Mouse (Mus musculus): ENCODE results near the gene Fam198a. TPM values are rescaled to one million over a fixed set of nuclear protein-coding genes. Genes with fewer than 3 reads are reported as not detected.
"Not testable (repeated sequence)": the region's sequence is repeated elsewhere in the genome, so short reads cannot be mapped to it uniquely, and the experiment has no call there.

Gene Fam198a
- total RNA-seq, 2 experiments from 2014 or later: 5.2 to 6.0 TPM

DNA sequence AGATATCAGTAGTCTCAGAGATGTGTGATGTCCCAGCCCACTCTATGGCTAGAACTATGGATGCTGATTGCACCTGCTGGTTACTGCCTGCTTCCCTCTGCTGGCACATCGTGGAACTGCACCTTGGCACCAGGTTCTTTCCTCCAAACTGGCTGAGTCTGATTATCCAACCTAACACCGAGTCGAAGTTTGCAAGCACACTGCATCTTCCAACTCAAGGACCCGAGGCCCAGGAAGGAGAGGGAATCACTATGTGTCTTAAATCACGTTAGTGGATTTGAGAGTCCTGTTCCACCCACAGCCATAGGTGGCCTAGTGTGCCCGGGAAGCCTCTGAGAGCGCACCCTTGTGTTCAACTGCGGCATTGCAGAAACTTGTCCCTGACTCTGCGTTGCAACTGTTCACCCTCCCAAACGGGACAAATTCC, 63.5 kb downstream of the Fam198a start:
- DNase-seq (ENCODE audit: extremely low spot score in 1 of 2, low spot score in 1 of 2): peak; percentile 72 to 90

DNA sequence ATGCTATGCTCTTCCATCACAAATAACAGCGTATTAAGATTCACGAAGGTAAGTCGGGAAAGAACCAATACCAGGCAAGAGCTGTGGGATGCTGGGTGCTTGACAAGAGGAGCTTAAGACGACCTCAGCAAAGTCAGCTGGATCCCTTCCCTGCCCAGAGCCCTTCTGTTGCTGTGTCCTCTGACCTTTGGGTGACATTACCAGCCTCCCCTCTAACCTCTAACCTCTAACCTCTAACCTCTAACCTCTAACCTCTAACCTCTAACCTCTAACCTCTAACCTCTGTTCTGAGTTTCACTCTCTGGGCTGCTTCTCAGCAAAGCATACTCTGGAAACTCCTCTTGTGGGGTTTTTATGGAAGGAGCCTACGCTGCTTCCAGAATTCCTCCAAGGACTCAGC, 67.3 kb downstream of the Fam198a start:
- no peak for DNase-seq (ENCODE audit: extremely low spot score in 1 of 2, low spot score in 1 of 2)

DNA sequence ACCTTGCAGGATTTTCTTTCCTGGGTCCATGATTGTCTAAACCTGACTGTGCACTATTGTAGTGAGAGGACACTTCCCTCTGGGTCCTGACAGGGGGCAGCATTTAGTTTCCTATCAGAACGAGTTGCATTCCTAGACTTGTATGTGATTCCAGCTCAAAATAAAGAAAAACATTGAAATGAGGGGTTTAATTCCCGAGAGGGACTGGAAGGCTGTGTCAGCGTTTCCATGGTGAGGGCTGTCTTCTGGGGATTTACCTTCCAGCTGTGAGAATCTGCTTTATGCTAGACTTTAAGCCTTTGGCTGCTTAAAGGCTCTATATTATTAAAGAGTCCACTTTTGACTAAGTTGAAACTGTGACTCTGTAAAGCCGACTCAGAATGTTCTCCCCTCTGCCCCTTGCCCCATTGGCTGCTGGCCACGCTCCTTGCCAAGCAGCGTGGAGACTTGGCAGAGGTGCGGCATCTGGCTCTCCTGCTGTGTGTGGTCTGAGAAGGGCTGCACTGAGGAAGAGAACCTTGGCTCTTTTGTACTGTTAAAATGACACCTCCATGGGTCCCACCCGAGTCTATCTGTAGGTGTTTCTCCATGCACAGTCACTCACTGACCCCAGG, 68.1 kb downstream of the Fam198a start:
- peak in 1 of 2 experiments; percentile 55 for DNase-seq (ENCODE audit: extremely low spot score in 1 of 2, low spot score in 1 of 2)

DNA sequence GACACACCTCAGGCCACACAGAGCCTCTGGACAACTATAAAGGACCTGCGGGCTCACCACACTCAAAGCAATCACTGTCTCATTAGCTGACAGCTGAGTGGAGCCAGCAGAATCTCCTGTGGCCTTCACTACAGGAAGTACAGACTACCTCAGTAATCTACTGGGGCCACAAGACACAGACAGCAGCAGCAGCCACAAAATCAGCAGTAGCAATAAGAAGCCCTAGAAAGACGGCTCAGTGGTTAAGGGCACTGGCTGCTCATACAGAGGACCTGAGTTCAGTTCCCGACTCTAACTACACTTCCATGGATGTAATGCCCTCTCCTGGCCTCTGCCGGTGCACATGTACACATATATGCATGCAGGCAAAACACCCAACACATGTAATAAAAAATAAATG, 69.5 kb downstream of the Fam198a start:
- DNase-seq (ENCODE audit: extremely low spot score in 1 of 2, low spot score in 1 of 2): no peak

DNA sequence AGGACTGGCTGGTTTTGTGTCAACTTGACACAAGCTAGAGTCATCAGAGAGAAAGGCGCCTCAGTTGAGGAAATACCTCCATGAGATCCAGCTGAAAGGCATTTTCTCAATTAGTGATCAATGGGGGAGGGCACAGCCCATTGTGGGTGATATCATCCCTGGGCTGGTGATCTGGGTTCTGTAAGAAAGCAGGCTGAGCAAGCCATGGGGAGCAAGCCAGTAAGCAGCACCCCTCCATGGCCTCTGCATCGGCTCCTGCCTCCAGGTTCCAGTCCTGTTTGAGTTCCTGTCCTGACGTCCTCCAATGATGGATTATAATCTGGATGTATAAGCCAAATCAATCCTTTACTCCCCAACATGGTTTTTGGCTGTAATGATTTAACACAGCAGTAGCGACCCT, 70.4 kb downstream of the Fam198a start:
- not testable (repeated sequence) for DNase-seq (ENCODE audit: extremely low spot score in 1 of 2, low spot score in 1 of 2)

DNA sequence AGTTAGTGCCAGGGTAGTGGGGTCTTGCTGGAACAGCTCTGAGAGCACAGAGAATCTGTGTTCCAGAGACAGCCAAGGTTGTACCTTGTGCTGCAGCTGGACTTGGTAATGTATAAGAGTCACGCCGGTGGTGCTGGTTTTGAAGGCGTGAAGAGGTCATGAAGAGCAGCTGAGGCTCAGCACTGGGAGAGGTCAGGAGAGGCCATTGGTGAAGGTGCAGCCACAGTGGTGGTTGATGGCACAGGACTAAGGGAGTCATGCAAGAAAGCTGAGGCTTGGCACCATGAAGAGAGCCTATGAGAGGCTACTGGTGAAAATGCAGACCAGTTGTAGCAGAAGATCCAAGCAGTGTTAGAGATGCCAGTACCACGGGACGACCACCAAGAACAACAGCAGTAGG, 70.8 kb downstream of the Fam198a start:
- no peak for DNase-seq (ENCODE audit: extremely low spot score in 1 of 2, low spot score in 1 of 2)

DNA sequence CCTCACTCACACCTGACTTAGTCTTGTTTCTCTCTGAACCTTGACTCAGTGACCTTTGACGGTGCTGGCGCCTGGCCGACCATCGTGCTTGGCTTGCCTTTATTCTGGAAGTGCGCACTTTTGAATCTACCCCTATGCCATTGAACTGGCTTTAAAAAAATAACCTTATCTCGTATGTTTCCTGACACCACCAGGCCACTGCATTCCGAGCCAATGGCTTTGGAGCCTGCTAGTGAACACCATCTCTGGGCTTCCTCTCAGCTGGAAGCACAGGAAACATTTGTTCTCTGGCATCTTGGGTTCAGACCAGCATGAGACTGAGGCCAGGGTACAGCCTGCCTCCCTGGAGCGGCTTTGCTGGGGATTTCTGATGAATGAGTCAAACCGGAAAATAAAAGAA, 72.0 kb downstream of the Fam198a start:
- no peak for DNase-seq (ENCODE audit: extremely low spot score in 1 of 2, low spot score in 1 of 2)

DNA sequence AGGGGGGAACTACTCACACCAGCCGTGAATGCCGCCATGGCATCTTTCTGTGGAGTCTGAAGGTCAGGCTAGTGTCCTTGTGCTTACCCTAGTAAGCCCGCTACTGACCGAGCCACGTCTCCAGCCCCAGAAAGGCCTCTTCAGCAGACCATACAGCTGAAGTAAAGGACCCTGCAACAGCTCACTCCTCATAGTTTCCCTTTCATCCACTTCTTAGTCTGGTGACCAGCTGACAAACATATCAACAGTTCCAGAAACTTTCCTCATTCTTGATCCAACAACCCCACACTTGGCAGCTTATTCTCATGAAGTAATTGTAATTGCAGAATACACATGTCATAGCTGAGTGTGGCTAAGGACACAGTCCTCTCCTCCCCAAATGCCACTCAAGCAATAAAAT, 73.1 kb downstream of the Fam198a start:
- DNase-seq (ENCODE audit: extremely low spot score in 1 of 2, low spot score in 1 of 2): no peak

DNA sequence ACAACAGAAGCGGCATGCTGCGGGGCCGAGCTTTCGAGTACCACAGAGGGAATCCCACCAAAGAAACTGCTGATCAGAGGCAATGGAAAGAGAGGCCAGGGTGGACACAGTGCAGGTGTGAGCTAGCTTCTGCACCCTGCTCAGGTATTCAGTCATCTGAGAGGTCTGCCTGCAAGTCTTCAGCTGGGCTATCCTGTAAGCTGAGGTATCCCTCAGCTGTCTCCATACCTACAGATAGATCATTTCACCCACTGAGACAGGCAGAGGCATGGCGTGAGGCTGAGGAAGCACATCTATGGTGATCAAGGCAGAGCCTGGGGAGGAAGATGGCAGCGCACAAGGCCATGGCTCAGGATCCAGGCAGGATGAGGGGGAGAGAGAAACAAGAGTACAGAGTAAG, 73.6 kb downstream of the Fam198a start:
- DNase-seq (ENCODE audit: extremely low spot score in 1 of 2, low spot score in 1 of 2): no peak

DNA sequence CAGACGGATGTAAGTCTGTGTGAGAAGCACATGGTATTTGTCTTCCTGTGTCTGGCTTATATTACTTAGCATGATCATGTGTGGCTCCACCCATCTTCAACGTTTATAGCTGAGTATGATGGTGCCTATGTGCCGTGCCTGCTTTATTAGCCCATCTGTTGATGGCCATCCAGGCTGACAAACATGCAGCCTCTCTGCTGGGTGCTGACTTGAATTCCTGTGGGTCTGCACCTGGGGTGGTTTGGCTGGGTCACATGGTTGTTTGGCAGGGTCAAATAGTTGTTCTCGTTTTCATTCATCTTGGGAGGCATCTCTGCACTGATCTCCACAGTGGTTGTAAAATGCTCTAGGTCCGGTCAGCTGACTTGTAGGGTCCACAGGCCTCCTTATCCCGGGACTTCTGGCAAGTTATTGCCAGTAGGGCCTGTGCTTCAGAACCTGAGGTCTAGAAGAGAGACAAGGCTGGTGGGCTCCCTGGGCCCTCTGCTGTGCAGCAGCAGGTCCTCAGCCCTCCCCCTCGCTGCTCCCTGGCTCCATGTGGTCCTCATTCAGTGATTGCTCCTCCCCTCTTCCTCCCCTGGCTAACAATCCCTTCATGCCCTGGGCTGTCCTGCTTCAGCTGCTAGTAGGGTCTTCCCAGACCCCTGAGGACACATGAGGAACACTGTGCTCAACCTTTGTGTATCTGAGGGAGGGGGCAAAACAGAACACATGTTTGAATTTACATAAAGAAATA, 75.2 kb downstream of the Fam198a start:
- DNase-seq (ENCODE audit: extremely low spot score in 1 of 2, low spot score in 1 of 2): no peak

DNA sequence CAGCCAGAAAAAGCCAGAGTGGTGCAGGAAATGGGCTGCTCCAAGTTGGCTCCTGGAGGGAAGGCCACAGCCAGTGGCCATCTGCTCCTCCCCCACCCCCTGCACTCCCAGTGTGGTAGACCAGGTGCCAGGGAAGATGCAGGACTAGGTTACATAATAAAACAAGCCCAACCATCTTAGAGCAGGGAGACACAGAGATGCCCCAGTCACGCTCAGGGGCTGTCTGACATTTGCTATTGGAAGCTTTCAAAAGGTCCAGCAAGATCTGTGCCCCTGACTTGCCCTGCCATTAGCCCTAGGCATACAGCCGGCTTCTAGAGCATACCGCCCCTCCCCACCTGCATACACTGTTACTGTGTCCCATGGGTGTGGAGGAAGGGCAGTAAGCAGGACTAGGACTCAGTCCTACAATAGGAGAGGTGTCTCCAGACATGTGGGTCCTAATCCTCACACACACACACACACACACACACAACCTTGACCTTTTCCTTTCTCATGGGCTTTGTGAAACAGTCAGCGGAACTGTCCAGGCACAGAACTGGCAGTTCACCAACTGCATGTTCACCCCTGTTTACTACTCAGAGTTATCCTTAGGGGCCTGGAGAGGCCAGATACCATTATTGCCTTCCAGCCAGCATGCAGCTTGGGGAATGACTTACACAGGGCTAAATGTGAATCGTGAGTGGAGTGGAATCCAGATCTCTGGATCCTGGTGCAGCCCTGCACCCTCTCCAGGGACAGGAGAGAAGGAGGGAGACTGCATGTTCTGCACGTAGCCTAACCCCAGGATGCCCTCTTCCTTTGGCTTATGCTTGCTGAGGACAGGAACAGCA, 76.5 kb downstream of the Fam198a start:
- no peak for DNase-seq (ENCODE audit: extremely low spot score in 1 of 2, low spot score in 1 of 2)

DNA sequence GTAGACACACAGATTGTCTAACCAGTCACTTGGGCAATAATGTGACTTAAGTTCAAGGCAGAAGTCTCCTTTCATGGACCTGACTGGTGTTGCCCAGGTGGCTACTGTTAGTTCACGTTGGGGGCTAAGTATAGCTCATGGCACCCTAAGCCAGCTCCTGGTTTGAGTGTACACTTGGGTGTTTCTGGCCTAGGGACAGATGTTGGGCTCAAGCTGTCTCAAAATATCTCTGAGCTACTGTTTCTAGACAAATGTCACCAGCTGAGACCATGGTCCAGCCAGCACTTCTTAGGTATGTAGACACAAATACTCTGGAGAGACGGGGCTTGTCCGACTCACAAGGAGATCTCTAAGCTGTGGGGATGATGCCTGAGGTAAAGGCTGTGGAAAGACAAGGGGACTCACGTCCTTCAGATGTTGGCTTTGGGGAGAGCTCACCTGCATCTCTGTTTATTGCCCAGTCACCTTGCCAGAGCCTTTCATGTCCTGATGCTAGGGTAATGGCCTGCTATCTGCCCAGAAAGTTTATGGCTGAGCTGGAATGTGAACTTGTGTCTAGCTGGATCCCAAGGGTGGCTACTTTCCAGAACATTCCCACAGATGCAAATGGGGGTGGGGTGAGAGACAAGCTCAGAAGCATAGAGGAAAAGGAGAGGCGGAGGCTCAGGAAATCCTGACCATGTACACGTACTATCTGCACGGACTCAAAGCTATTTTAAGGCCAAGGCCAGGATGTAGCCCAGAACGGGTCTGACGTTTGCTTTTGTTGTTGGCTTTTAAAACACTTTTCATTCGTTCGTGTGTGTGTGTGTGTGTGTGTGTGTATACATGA, 77.3 kb downstream of the Fam198a start:
- no peak for DNase-seq (ENCODE audit: extremely low spot score in 1 of 2, low spot score in 1 of 2)

DNA sequence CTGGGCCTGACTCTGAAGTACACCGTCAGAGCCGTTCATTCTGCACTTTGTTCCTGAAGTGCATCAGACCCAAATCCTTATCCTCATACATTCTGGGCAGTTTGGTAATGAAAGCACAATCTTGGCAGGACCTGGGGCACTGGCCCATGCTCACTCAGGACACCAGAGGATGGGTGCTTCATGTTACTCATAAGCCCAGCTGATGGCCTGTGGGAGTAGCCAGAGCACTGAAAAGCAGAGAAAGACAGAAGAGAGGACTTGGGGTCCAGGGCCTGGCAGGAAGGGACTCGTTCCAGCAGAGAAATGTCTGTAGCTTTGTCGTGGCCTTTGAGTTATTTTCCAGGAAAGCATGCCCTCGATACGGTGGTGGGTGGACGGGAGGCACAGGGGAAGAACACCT, 79.0 kb downstream of the Fam198a start:
- DNase-seq (ENCODE audit: extremely low spot score in 1 of 2, low spot score in 1 of 2): no peak

Other genes with a start within 250 kb of the Fam198a start
- gene Sec22c, start 245.5 kb upstream of the Fam198a start, total RNA-seq (2021): 10 to 100 TPM; 26.3 to 32.7 TPM
- 10 to 100 TPM; 80.2 to 90.3 TPM for gene Ss18l2, start 240.7 kb upstream of the Fam198a start, total RNA-seq (2021)
- 100 to 1,000 TPM in 1 of 2 experiments, 10 to 100 TPM in 1; 71.9 to 123 TPM for gene Nktr, start 231.8 kb upstream of the Fam198a start, total RNA-seq (2021)
- 100 to 1,000 TPM; 101 to 109 TPM for gene Zfp651, start 191.7 kb upstream of the Fam198a start, total RNA-seq (2021)
- gene Klhl40, start 173.4 kb upstream of the Fam198a start, total RNA-seq (2021): 1 to 10 TPM; 3.3 to 4.4 TPM
- 10 to 100 TPM; 15.1 to 15.5 TPM for gene Hhatl, start 158.5 kb upstream of the Fam198a start, total RNA-seq (2021)
- gene Ccdc13, start 111.5 kb upstream of the Fam198a start, total RNA-seq (2021): 1 to 10 TPM; 8.9 to 9.7 TPM
- gene Higd1a, start 92.6 kb upstream of the Fam198a start, total RNA-seq (2021): 10 to 100 TPM; 84.7 to 92.8 TPM
- gene Ackr2, start 52.6 kb upstream of the Fam198a start, total RNA-seq (2021): 1 to 10 TPM; 2.4 to 2.5 TPM
- gene Cyp8b1, start 34.7 kb upstream of the Fam198a start, total RNA-seq (2021): not detected
- gene Pomgnt2, start 46.1 kb downstream of the Fam198a start, total RNA-seq (2021): 10 to 100 TPM; 38.1 to 40.7 TPM
- gene Snrk, start 166.3 kb downstream of the Fam198a start, total RNA-seq (2021): 100 to 1,000 TPM; 100 to 108 TPM